In the genomic region with DNA sequence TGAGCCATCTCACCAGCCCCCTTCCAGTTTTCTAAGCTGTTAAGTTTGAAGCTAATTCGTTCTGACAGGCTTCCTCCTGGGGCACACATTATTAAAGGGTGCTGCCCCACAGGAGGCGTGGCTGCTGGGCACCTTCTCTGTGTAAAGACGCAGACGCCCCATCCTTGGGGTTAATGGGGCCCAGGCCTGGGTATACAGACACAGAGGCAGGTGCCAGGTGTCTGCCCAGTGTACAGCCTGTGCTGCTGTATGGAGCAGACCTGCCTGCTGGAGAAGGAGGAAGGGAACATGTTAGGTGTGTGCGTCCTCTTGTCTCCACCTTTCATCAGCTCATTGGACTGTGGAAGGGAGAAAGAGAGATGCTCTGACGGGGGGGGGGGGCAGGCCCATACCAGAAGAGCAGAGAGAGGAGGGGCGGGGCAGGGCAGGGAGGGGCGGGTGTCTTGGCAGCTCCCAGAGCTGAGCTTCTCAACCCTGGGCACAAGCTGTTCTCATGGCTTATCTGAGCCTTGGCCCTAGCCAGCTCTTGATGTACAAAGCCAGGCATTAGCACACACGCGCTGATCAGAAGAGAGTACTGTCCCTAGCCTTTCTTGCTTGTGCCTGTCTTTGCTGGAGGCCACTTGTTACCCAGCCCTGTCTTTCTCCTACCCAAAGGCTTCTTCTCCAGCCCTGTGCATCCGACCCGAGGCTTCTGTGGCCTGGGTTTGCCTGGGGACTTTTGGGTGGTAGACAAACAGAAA, we compare ENCODE assay signal across 12 mouse cellular contexts. TPM values are rescaled to one million over a fixed set of nuclear protein-coding genes. Genes with fewer than 3 reads are reported as not detected.
DNase-seq lines count a peak whose midpoint lies in the region; ATAC-seq and TF ChIP-seq lines count a peak whose summit lies in the region.
"Had no signal": no experiment of that assay in that cellular context is flagged by ENCODE, and none has a peak within 500 bp of the region (broad histone marks: within the 10 kb centered on the region; RNA-seq: fewer than 3 reads in every experiment).

No protein-coding gene starts in this region.

- no peak; the same call in 1 of the 2 replicates for TF ChIP-seq POLR2A in cerebellum, adult 2 months (IDR thresholded peaks at IDR 0.05; ENCODE audit: borderline replicate concordance, insufficient read depth, low read length)
- TF ChIP-seq POLR2A in kidney, adult 2 months (IDR thresholded peaks at IDR 0.05; ENCODE audit: low read depth, low read length) = no peak

- ATAC-seq in liver, postnatal 0 days = peak; percentile 84
- ATAC-seq in forebrain, postnatal 0 days = no peak

- H3K27me3 ChIP-seq in heart, embryonic 10.5 days (ENCODE audit: insufficient read depth, poor library complexity, severe bottlenecking) = peaks cover 10% of the 10 kb centered on the region; the same call in 1 of the 2 replicates
- H3K27me3 ChIP-seq in cerebellum, adult 2 months (ENCODE audit: control insufficient read depth, insufficient read depth, low read length) = no peaks in the 10 kb centered on the region
- H3K27me3 ChIP-seq in liver, postnatal 0 days (ENCODE audit: insufficient read depth, low read length) = no peaks in the 10 kb centered on the region
- H3K27me3 ChIP-seq in forebrain, postnatal 0 days (ENCODE audit: insufficient read depth, low read length) = no peaks in the 10 kb centered on the region
- H3K27me3 ChIP-seq in kidney, adult 2 months (replicated peaks; ENCODE audit: control insufficient read depth, insufficient read depth, low read length) = no peaks in the 10 kb centered on the region
- H3K27me3 ChIP-seq: kidney, embryonic 15.5 days; liver, embryonic 13.5 days had no signal

- H3K4me3 ChIP-seq in heart, embryonic 10.5 days = no peak overlapping the region
- H3K4me3 ChIP-seq in ES-E14 (ENCODE audit: insufficient read depth in 1 of 2, low read depth in 1 of 2, low read length in 2 of 2, poor library complexity in 1 of 2, severe bottlenecking in 1 of 2) = peak overlapping the region in 1 of 2 experiments; percentile 5; a peak in 1 of 4 replicates
- no peak overlapping the region for H3K4me3 ChIP-seq in cerebellum, adult 2 months (replicated peaks; ENCODE audit: insufficient read depth, low read depth, low read length)
- H3K4me3 ChIP-seq in liver, postnatal 0 days (ENCODE audit: low read depth, low read length) = no peak overlapping the region
- H3K4me3 ChIP-seq in forebrain, postnatal 0 days (ENCODE audit: low read depth, low read length) = no peak overlapping the region
- H3K4me3 ChIP-seq in kidney, adult 2 months (ENCODE audit: insufficient read depth, low read depth, low read length) = no peak overlapping the region
- H3K4me3 ChIP-seq: heart, embryonic 13.5 days; kidney, embryonic 15.5 days; liver, embryonic 13.5 days had no signal

- H3K9ac ChIP-seq in ES-E14 (ENCODE audit: insufficient read depth, low read depth, low read length, poor library complexity, severe bottlenecking) = peak overlapping the region; percentile 14; the same call in 1 of the 2 replicates
- no peak overlapping the region for H3K9ac ChIP-seq in liver, postnatal 0 days (replicated peaks)
- no peak overlapping the region for H3K9ac ChIP-seq in forebrain, postnatal 0 days
- H3K9ac ChIP-seq: heart, embryonic 13.5 days; kidney, embryonic 15.5 days; liver, embryonic 13.5 days had no signal

- TF ChIP-seq EP300 in liver, postnatal 0 days (IDR thresholded peaks at IDR 0.05; ENCODE audit: low read depth) = no peak

- H3K27ac ChIP-seq in heart, embryonic 10.5 days = no peak overlapping the region
- H3K27ac ChIP-seq in ES-E14 (ENCODE audit: insufficient read depth, low read depth, low read length, poor library complexity, severe bottlenecking) = no peak overlapping the region
- H3K27ac ChIP-seq in cerebellum, adult 2 months (ENCODE audit: insufficient read depth, low read length) = no peak overlapping the region
- no peak overlapping the region for H3K27ac ChIP-seq in liver, postnatal 0 days (ENCODE audit: low read depth)
- no peak overlapping the region for H3K27ac ChIP-seq in forebrain, postnatal 0 days (ENCODE audit: low read depth, low read length)
- H3K27ac ChIP-seq in kidney, adult 2 months (ENCODE audit: insufficient read depth, low read depth, low read length) = no peak overlapping the region
- H3K27ac ChIP-seq: heart, embryonic 13.5 days; kidney, embryonic 15.5 days; liver, embryonic 13.5 days had no signal

- H3K4me1 ChIP-seq in heart, embryonic 10.5 days = no peaks in the 10 kb centered on the region
- H3K4me1 ChIP-seq in ES-E14 (ENCODE audit: control insufficient read depth in 2 of 2, insufficient read depth in 2 of 2, low read length in 2 of 2, poor library complexity in 1 of 2) = peaks cover 0 to 8% of the 10 kb centered on the region in 2 experiments; a peak in 1 of 4 replicates
- peaks cover 37% of the 10 kb centered on the region for H3K4me1 ChIP-seq in cerebellum, adult 2 months (ENCODE audit: control insufficient read depth, insufficient read depth, low read length)
- no peaks in the 10 kb centered on the region for H3K4me1 ChIP-seq in liver, postnatal 0 days (ENCODE audit: insufficient read depth)
- no peaks in the 10 kb centered on the region for H3K4me1 ChIP-seq in forebrain, postnatal 0 days (ENCODE audit: insufficient read depth)
- H3K4me1 ChIP-seq in kidney, adult 2 months (ENCODE audit: control insufficient read depth, insufficient read depth, low read length) = no peaks in the 10 kb centered on the region
- H3K4me1 ChIP-seq: heart, embryonic 13.5 days had no signal

- peak; percentile 50 for DNase-seq in heart, adult 8-10 months (ENCODE audit: low spot score)
- no peak for DNase-seq in heart, embryonic 10.5 days (ENCODE audit: low spot score)
- DNase-seq in ES-E14 (ENCODE audit: low read depth, low spot score) = no peak
- DNase-seq in cerebellum, adult 2 months = peak; percentile 62 to 82
- no peak for DNase-seq in liver, postnatal 0 days
- no peak for DNase-seq in forebrain, postnatal 0 days
- no peak for DNase-seq in layer of hippocampus, postnatal 14 days (ENCODE audit: low spot score in 2 of 2)
- DNase-seq in kidney, adult 2 months = no peak
- DNase-seq: adrenal gland, postnatal 10 days; liver, embryonic 13.5 days had no signal

- peaks cover 4% of the 10 kb centered on the region; the same call in 1 of the 2 replicates for H3K9me3 ChIP-seq in heart, embryonic 10.5 days
- H3K9me3 ChIP-seq in ES-E14 (ENCODE audit: control insufficient read depth, insufficient read depth, low read depth, low read length) = no peaks in the 10 kb centered on the region
- H3K9me3 ChIP-seq in liver, postnatal 0 days (ENCODE audit: low read length) = no peaks in the 10 kb centered on the region
- no peaks in the 10 kb centered on the region for H3K9me3 ChIP-seq in forebrain, postnatal 0 days (ENCODE audit: low read length)
- H3K9me3 ChIP-seq: heart, embryonic 13.5 days; kidney, embryonic 15.5 days; liver, embryonic 13.5 days had no signal

- H3K36me3 ChIP-seq in heart, embryonic 10.5 days = no peaks in the 10 kb centered on the region
- H3K36me3 ChIP-seq in ES-E14 (ENCODE audit: control insufficient read depth, insufficient read depth, low read length, poor library complexity, severe bottlenecking) = no peaks in the 10 kb centered on the region
- H3K36me3 ChIP-seq in liver, postnatal 0 days (replicated peaks; ENCODE audit: insufficient read depth, low read length) = no peaks in the 10 kb centered on the region
- H3K36me3 ChIP-seq in forebrain, postnatal 0 days (ENCODE audit: insufficient read depth) = no peaks in the 10 kb centered on the region
- H3K36me3 ChIP-seq in kidney, adult 2 months (ENCODE audit: control insufficient read depth, insufficient read depth, low read length) = no peaks in the 10 kb centered on the region
- H3K36me3 ChIP-seq: heart, embryonic 13.5 days; kidney, embryonic 15.5 days; liver, embryonic 13.5 days had no signal

- in situ Hi-C loops in ES-E14 (cut with MboI; ENCODE audit: low sequenced_read_pairs in 2 of 2, unreplicated experiment in 2 of 2) = no loop called here

- TF ChIP-seq CTCF in cerebellum, adult 2 months (IDR thresholded peaks at IDR 0.05; ENCODE audit: borderline replicate concordance, insufficient read depth, low read depth, low read length) = no peak
- no peak for TF ChIP-seq CTCF in liver, postnatal 0 days (IDR thresholded peaks at IDR 0.05; ENCODE audit: low read depth)
- TF ChIP-seq CTCF in forebrain, postnatal 0 days (IDR thresholded peaks at IDR 0.05; ENCODE audit: low read depth) = no peak
- no peak for TF ChIP-seq CTCF in kidney, adult 2 months (conservative IDR thresholded peaks at IDR 0.05; ENCODE audit: insufficient read depth, insufficient read length, low read depth, low read length)

- WGBS in heart, embryonic 10.5 days = 59% methylated on average over 11 of the region's 12 CpGs
- 27% methylated on average over 12 of the region's 12 CpGs for WGBS in cerebellum, adult 2 months
- WGBS in liver, postnatal 0 days (ENCODE audit: insufficient replicate concordance) = 55% methylated on average over 12 of the region's 12 CpGs
- WGBS in forebrain, postnatal 0 days = 75% methylated on average over 9 of the region's 12 CpGs
- 61% methylated on average over 12 of the region's 12 CpGs for WGBS in kidney, adult 2 months

- no peak overlapping the region for H3K4me2 ChIP-seq in liver, postnatal 0 days (ENCODE audit: low read depth, low read length)
- no peak overlapping the region for H3K4me2 ChIP-seq in forebrain, postnatal 0 days (ENCODE audit: low read depth)
- H3K4me2 ChIP-seq: heart, embryonic 13.5 days; kidney, embryonic 15.5 days; liver, embryonic 13.5 days had no signal

TF ChIP-seq in ES-E14, 5 proteins besides CTCF, POLR2A, EP300 and RAD21 (continues in another document):
- TF ChIP-seq CHD2 (IDR thresholded peaks at IDR 0.05; ENCODE audit: low read depth, low read length) = no peak

RNA-seq across cellular contexts. Expression of a gene that starts 32.6 kb away (rescaled TPM):
- 10 to 100 TPM; 12.5 to 14.9 (median 12.9) TPM for total RNA-seq in heart, adult 8-10 months (2022)
- polyA plus RNA-seq in heart, embryonic 10.5 days (2016; fragmentation: Nextera tagmentation; extraction: Ambion mirVana) = 44.3 and 54.4 TPM in 2 replicates
- 65.9 and 84.3 TPM in 2 replicates for total RNA-seq in ES-E14 (2012; rRNA removed)
- 43.6 and 47.1 TPM in 2 replicates for polyA plus RNA-seq in cerebellum, adult 2 months (2012; rRNA removed)
- polyA plus RNA-seq in liver, postnatal 0 days (2015; fragmentation: Nextera tagmentation; extraction: Ambion mirVana) = 8.2 and 8.7 TPM in 2 replicates
- total RNA-seq in forebrain, postnatal 0 days (2014; rRNA removed) = 46.1 and 51.4 TPM in 2 replicates
- polyA plus RNA-seq in forebrain, postnatal 0 days (2015; fragmentation: Nextera tagmentation; extraction: Ambion mirVana) = 40.1 and 40.3 TPM in 2 replicates
- total RNA-seq in layer of hippocampus, postnatal 14 days (2021) = 10 to 100 TPM; 28.0 to 30.7 TPM
- 14.6 and 16.4 TPM in 2 replicates for polyA plus RNA-seq in kidney, adult 2 months (2012; rRNA removed)

RNA-seq across cellular contexts. Expression of a gene that starts 45.5 kb away (rescaled TPM):
- 1 to 10 TPM; 3.8 to 4.8 (median 4.2) TPM for total RNA-seq in heart, adult 8-10 months (2022)
- polyA plus RNA-seq in heart, embryonic 10.5 days (2016; fragmentation: Nextera tagmentation; extraction: Ambion mirVana) = 18.7 and 20.9 TPM in 2 replicates
- 173 and 307 TPM in 2 replicates for total RNA-seq in ES-E14 (2012; rRNA removed)
- polyA plus RNA-seq in cerebellum, adult 2 months (2012; rRNA removed) = 70.7 and 78.0 TPM in 2 replicates
- polyA plus RNA-seq in liver, postnatal 0 days (2015; fragmentation: Nextera tagmentation; extraction: Ambion mirVana) = 10.5 and 10.8 TPM in 2 replicates
- 58.1 and 99.4 TPM in 2 replicates for total RNA-seq in forebrain, postnatal 0 days (2014; rRNA removed)
- 64.7 and 67.9 TPM in 2 replicates for polyA plus RNA-seq in forebrain, postnatal 0 days (2015; fragmentation: Nextera tagmentation; extraction: Ambion mirVana)
- total RNA-seq in layer of hippocampus, postnatal 14 days (2021) = 100 to 1,000 TPM; 133 to 140 TPM
- polyA plus RNA-seq in kidney, adult 2 months (2012; rRNA removed) = 4.3 and 4.6 TPM in 2 replicates

Comparison
In these comparisons a context has a peak if more than half of its experiments do, and no peak if none do; other contexts are left out.
1. DNase-seq: peak in heart, adult 8-10 months (single experiment) and cerebellum, adult 2 months (2 of 2); none in heart, embryonic 10.5 days (single experiment), ES-E14 (single experiment), liver, postnatal 0 days (single experiment), forebrain, postnatal 0 days (single experiment), layer of hippocampus, postnatal 14 days (0 of 2) and kidney, adult 2 months (single experiment).